Mouse (Mus musculus) left cerebral cortex, postnatal 14 days (tissue): ENCODE measurements around the gene Ltk. TPM values are rescaled to one million over a fixed set of nuclear protein-coding genes. Genes with fewer than 3 reads are reported as not detected.
"Not testable (repeated sequence)": the region's sequence is repeated elsewhere in the genome, so short reads cannot be mapped to it uniquely, and the experiment has no call there.

Experiments used
- DNase-seq, 2 experiments: peaks; one replicate each; pipeline ENCODE4 v3.0.0; 2021 to 2022; ENCODE audit warnings: low spot score in 2 of 2, mixed read lengths in 1 of 2
- intact Hi-C: fragments of 180-260 bp; cut with DNase I; formaldehyde crosslinking; loops from one replicate; pipeline ENCODE4 v1.15.1; 2025
- total RNA-seq, 2 experiments: library from RNA; stranded (reverse); gene quantifications; 2 replicates each; pipeline ENCODE4 v1.2.3; 2021

Gene Ltk
- total RNA-seq, 2 experiments from 2014 or later, result 12.4 to 13.5 TPM

GRCm38 (mm10) chr2:119727762-119728416, 32.3 kb downstream of the Ltk start:
- intact Hi-C loops, result no loop called here
- no peak for DNase-seq

DNA sequence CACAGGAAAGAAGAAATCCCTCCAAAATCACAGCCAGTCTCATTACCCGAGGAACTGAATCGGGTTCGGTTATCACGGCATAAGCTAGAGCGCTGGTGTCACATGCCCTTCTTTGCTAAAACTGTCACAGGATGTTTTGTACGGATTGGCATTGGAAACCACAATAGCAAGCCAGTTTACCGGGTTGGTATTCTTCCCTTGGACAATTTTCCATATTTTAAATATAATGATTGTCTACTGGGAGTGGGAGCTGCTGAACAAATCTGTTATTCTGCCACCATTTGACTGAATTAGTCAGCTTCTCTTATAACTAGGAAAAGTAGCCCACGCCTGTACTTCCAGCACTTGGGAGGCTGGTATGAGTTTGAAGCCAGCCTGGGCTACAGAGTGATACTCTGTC, 39.2 kb downstream of the Ltk start:
- no peak for DNase-seq
- intact Hi-C loops, result no loop called here

- intact Hi-C loops, DNase-seq: not testable (repeated sequence)
Measured at GRCm38 (mm10) chr2:119715868-119716267, 44.4 kb downstream of the Ltk start.

DNA sequence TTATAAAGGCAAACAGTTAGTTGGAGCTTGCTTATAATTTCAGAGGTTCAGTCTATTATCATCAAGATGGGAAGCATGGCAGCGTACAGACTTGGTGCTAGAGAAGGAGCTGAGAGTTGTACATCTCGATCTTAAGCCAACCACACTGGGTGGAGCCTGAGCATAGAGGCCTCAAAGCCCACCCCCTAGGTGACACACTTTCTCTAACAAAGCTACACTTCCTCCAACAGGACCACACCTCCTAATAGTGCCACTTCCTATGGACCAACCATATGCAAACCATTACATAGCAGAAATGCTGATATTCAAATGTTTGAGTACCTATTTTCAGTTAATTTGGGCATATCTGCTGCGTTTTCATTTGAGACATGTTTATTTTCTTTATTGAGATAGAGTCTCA, 50.2 kb downstream of the Ltk start:
- no peak for DNase-seq
- intact Hi-C loops, result no loop called here

DNA sequence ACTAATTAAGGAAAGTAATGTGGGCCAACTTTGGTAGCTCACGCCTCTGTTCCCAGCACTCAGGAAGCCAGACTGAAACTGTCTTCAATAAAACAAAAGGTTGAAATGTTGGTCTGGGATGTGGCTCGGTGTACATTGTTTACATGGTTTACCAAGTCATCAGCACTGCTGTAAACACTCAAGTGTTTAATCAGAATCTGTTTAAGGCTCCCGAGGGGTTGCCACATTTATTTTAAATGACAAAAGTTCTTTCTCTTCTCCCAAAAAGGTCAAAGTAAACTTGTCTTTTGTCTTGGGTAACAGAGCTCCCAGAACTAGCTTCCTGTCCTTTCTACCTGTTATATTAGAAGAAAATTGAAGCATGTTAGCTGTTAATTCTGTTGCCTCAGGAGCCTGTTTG, 52.6 kb downstream of the Ltk start:
- DNase-seq, result no peak
- intact Hi-C loops, result no loop called here

GRCm38 (mm10) chr2:119703171-119703570, 57.1 kb downstream of the Ltk start:
- DNase-seq, result no peak
- intact Hi-C loops, result no loop called here

Other genes with a start within 250 kb of the Ltk start
- 1 to 10 TPM in 1 of 2 experiments, under 1 TPM in 1; 0.95 to 1.3 TPM for gene Exd1, start 212.8 kb downstream of the Ltk start, total RNA-seq
- gene Chp1, start 212.7 kb downstream of the Ltk start, total RNA-seq, result 100 to 1,000 TPM; 133 to 141 TPM
- 1 to 10 TPM in 1 of 2 experiments, under 1 TPM in 1; 0.57 to 1.3 TPM for gene Nusap1, start 142.1 kb downstream of the Ltk start, total RNA-seq
- gene Oip5, start 142.0 kb downstream of the Ltk start, total RNA-seq, result 1 to 10 TPM; 1.2 to 1.7 TPM
- gene Ndufaf1, start 97.6 kb downstream of the Ltk start, total RNA-seq, result 10 to 100 TPM; 27.7 to 30.3 TPM
- 10 to 100 TPM; 59.6 to 61.6 TPM for gene Rtf1, start 85.4 kb downstream of the Ltk start, total RNA-seq
- 100 to 1,000 TPM; 171 to 177 TPM for gene Itpka, start 18.1 kb downstream of the Ltk start, total RNA-seq
- 10 to 100 TPM; 17.5 to 18.8 TPM for gene Rpap1, start 27.1 kb upstream of the Ltk start, total RNA-seq
- gene Tyro3, start 37.3 kb upstream of the Ltk start, total RNA-seq, result 100 to 1,000 TPM; 117 to 119 TPM
- 10 to 100 TPM; 57.9 to 65.6 TPM for gene Mga, start 136.8 kb upstream of the Ltk start, total RNA-seq
- 10 to 100 TPM; 61.2 to 65.9 TPM for gene Mapkbp1, start 212.3 kb upstream of the Ltk start, total RNA-seq